Mouse (Mus musculus) right cerebral cortex, postnatal 4 days (tissue): ENCODE results near the gene Fgf6.

Experiments used
- DNase-seq: peaks from one replicate; pipeline ENCODE4 v3.0.0-alpha.2; 2022

Fgf6 gene

GRCm38 (mm10) chr6:127014906-127015770, at the start of gene Fgf6:
TSS of gene Fgf6 (plus strand) at chr6:127015586.
- no peak for DNase-seq

GRCm38 (mm10) chr6:126966241-126967026, 49.0 kb upstream of the Fgf6 start:
- DNase-seq = no peak

DNA sequence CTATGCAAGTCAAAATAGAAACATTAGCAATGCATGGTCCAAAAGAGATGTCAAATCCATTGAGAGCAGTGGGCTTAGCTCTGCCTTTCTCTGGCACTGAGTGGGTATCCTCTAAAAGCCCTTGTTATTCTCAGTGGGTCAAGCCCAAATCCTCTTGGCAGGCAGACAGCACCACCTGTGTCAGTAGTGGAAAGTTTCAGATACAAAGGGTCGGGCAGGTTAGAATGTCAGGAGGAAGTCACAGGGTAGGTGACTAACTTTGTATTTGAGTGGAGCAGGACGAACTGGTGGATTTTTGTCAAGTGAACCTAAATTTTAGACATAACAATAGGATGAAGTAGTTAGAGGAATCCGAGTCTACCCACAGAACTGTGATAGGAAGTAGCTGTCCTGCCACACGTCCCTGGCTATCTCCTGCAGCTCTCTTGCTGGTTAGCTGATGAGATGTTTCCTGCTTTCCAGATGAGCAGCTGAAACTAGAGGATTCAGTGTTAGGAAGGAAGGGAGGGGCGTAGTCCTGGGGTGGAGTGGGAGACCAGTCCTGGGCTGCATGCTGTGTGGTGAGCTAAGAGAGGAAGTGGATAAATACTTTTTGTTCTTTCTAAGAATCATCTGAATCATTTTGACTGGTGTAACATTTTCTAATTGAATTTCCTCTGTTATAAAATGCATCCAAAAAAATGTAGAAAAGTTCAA, 33.7 kb upstream of the Fgf6 start:
- no peak for DNase-seq

GRCm38 (mm10) chr6:126993676-126994075, 21.7 kb upstream of the Fgf6 start:
- no peak for DNase-seq

DNA sequence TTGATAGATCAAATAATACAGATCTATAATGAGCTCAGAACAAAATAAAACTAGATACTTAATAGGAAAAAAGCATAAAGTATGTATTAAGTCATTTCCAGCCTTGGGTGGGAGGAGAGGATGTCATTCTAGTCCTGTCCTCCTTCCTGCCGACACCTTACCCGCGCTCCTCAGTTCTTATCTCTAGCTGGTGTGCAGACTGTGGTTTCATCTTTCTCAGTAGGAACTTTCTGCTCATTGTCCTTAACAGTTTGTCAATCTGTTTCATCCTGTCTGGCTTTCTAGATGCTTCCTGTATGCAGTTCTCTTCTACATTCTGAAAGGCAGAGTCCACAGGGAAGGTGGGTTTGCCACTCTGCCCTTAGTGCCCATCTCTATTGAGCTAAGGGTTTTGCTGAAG, 19.9 kb upstream of the Fgf6 start:
- no peak for DNase-seq

- no peak for DNase-seq
Observed at GRCm38 (mm10) chr6:126996399-126996798, 19.0 kb upstream of the Fgf6 start.

GRCm38 (mm10) chr6:127005646-127006045, 9.7 kb upstream of the Fgf6 start:
- no peak for DNase-seq

DNA sequence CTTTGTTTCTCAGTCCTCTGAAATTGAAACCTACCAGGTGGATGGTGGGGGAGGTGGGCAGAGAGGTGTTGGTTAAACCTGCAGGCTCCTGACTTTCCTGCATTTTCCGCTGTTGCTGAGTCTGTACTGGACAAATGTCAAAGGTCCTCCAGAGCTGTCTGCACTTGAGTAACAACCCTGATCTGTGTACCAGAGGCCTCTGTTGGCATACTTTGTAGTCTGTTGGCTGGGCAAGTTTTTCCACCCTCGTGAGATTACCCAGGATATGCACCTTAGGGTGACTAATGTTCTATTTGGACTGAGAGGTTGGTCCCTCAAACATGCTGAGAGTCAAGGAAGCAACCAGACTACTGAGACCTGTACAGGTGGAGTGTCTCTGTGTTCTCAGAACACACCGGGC, 8.8 kb upstream of the Fgf6 start:
- DNase-seq = no peak

DNA sequence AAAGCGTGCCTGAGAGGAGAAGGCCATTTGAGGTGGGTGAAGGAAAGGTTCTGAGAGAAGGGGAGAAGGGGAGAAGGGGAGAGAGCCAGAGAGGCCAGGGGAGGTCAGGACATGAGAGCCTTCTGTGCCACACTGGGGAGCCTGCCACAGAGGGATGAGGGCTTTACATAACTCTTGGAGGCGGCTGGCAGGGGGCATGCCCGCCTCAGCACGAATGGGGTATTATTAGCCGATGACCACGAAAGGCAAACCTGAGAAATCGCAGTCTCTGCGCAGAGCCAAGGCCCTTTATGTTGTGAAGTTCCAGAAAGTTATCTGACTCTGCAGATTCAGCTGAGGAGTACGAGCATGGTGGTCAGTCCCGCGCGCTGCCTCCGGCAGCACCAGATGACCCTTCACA, 5.4 kb upstream of the Fgf6 start:
- DNase-seq = no peak

DNA sequence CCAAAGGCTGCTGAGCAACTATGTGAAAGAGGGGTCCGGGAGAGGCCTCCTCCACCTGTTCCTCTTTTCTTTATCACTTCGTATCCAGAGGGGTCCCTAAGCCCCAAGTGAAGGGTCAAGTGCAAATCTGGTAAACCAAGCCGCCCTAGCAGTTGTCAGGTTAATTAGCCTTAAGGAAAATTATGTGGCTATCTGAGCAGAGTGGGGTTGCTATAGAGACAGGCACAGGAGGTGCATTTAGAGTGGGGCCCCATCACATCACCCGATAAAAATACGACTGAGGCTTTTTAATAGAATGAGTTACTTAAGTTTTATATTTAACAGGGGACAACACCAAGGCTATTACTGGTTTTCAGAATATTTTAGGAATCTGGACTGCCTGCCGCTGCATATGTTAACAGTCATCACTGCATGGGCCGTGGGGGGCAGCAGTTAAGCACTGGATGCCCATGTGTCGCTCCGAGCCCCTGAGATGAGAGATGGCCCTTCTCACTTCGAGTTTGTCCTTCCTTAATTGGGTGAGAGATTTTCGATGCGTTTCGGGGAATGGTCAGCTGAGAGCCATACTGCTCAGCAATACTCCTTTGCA, 3.3 kb upstream of the Fgf6 start:
- DNase-seq = no peak

GRCm38 (mm10) chr6:127019254-127019653, 3.9 kb downstream of the Fgf6 start:
- no peak for DNase-seq

- no peak for DNase-seq
Observed at GRCm38 (mm10) chr6:127020431-127020830, 5.0 kb downstream of the Fgf6 start.

GRCm38 (mm10) chr6:127024836-127025235, 9.4 kb downstream of the Fgf6 start:
- no peak for DNase-seq

DNA sequence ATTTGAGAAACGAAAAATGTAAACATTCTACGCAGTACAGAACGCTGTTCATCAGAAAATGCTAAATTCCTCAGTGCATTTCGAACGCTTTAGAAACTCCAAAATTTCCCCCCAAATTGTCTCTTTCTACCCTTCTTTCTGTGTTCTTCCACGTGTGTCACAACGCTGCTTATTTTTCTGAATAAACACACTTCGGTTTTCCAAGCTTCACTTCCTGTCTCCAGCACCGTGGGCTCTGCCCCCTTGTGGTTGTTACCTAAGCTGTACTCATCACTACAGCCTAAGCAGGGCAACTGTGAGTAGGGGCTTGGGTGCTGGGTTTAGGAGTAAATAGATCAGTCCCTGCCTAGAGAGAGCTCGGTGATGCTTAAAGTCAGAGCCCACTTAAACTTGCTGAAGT, 19.4 kb downstream of the Fgf6 start:
- DNase-seq = peak; percentile 7

DNA sequence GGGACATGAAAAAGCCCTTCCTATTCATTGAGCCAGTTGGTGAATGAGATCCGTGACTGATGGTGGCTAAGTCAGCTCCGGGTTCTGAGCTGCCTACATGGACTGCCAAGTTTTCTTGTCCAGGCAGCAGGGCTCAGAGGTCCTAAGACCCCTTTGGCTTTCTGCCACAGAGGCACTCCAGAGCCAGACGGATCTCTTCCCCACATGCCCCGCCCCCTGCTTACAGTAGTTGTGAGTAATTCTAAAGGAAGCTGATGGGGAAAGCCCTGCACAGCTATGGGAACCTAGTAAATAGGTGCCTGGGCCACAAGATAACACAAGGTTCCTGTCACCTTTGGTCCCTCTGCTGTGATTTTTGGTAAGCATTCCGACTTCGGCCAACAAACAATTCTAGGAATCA, 29.5 kb downstream of the Fgf6 start:
- DNase-seq = no peak

DNA sequence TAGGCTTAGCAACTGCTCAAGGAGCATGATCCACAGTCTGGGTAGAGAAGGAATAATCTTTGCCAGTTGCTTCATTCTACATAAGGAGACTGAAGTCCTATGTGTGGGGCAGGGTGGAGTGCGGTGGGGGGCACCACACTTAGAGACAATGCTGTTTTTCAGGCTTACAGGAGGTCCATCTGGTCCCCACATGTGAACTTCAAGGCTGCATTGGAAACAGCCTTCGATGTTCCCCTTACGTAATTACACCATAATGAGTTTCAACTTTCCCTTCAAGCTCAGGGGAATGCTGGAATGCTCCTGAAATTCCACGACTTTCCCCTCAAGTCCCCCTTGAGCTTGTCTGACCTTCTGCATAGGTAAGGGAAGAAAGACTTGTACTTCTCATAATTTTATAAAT, 35.5 kb downstream of the Fgf6 start:
- no peak for DNase-seq

DNA sequence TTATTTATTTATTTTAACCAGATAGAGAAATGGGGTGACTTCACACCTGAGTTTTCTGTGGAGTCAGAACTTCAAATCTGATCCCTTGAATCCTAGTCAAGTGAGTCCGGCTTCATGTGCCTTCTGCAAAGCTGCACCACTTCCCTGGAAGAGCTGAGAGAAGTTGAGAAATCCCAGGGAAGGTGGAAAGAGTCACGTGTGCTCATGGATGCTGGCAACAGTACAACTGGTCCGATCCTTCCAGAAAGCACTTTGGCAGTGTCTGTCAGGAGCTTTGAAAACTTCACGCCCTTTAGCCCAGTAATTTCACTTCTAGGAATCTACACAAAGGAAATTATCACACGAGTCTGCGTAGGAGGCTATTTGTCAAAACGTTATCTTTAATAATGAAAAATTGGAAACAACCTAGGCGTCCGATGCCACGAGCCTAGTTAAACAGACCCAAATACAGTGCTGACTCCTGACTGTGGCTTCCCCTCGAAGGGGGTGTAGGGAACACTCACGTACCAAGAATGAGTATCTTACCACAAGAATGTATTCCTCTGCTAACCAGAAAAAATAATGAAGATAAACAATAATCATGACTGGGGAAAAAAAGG, 41.7 kb downstream of the Fgf6 start:
- no peak for DNase-seq

DNA sequence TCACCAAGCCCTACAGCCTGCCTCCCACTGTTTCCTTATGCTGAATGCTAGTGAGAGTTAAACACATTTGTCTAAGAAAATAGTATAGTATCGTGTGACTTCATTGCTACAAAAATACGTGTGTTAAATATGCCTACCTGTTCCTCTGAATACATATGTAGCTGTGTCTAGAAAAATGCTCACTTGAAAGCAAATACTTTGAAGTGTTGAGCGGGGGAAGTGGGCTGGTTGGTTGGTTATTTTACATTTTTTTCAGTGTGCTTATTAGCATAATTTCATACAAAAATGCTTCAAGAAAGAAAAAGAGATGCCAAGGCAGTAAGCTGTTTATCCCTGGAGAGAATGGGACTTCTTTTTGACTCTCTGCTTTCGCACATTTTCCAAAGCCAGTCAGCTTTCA, 44.6 kb downstream of the Fgf6 start:
- DNase-seq = no peak

DNA sequence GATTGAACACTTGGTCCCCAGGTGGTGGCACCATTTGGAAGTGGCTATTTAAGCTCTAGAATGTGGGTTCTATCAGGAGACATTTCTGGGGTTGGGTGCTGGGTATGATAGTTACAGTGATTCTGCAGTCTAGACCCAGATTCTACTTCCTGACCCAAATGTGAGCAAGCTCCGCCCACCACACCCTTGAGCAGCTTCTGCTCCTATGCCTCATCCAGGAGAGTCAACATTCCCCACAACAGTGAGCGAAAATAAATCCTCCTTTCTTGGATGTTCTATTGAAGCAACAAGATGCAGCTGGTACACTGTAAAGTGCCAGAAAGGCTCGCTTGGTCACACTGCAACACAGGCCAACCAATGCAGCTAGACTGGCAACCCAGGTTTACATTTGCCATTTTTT, 48.5 kb downstream of the Fgf6 start:
- no peak for DNase-seq

- DNase-seq = no peak
Observed at GRCm38 (mm10) chr6:127064815-127065214, 49.4 kb downstream of the Fgf6 start.

DNA sequence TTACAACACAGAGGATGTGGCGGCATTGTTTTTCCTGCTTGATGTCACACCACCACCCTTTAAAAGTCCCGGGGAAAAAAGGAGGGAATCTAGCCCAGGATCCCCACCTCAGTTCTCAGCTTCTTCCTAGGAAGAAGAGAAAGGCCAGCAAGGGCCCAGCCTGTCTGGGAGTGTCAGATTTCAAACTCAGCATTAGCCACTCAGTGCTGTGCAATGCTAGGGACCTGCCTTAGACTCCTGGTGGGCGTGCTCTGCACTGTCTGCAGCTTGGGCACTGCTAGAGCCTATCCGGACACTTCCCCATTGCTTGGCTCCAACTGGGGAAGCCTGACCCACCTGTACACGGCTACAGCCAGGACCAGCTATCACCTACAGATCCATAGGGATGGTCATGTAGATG, 57.4 kb downstream of the Fgf6 start, which contains the start of gene Fgf23:
Gene Fgf23 (plus strand): TSS at position 86 of the 400 bp plus-strand sequence.
- no peak for DNase-seq
